Mouse (Mus musculus) CH12.LX (cell line): ENCODE data around the gene Lmtk2. TPM values are rescaled to one million over a fixed set of nuclear protein-coding genes. Genes with fewer than 3 reads are reported as not detected.

Experiments used
- DNase-seq: peaks from one replicate; pipeline ENCODE4 v3.0.0-alpha.2; 2013; ENCODE audit errors: extremely low read depth
- H3K27ac ChIP-seq: 2 replicates; pipeline ENCODE4 v1.5.1; 2012; ENCODE audit warnings: low read depth, mild to moderate bottlenecking, control low read depth, moderate library complexity; ENCODE audit not compliant: insufficient read depth
- H3K27me3 ChIP-seq: replicated peaks from 2 replicates; pipeline ENCODE3; 2012; ENCODE audit warnings: inconsistent platforms
- H3K36me3 ChIP-seq, 2 experiments: replicated peaks in 1 of 2; 2 replicates each; pipeline versions ENCODE3 to v1.6.1; 2012; ENCODE audit warnings: inconsistent platforms in 1 of 2, low read length in 1 of 2, mild to moderate bottlenecking in 1 of 2, mixed read lengths in 1 of 2, moderate library complexity in 1 of 2; ENCODE audit not compliant: control insufficient read depth in 1 of 2, insufficient read depth in 1 of 2
- H3K4me1 ChIP-seq, 2 experiments: 2 replicates each; pipeline ENCODE4 v1.6.1; 2012; ENCODE audit warnings: inconsistent platforms in 1 of 2, moderate library complexity in 1 of 2; ENCODE audit not compliant: insufficient read depth in 2 of 2, control insufficient read depth in 1 of 2
- H3K4me2 ChIP-seq: 2 replicates; pipeline ENCODE4 v1.6.1; 2012; ENCODE audit warnings: low read depth, mild to moderate bottlenecking, control low read depth; ENCODE audit not compliant: poor library complexity, insufficient read depth, severe bottlenecking
- H3K4me3 ChIP-seq, 3 experiments: fragments of 150-350 bp in 1 of 3; sonication (generic) in 1 of 3; replicated peaks in 1 of 3; 2 replicates each; pipeline versions ENCODE3 to v1.5.1; 2011 to 2012; ENCODE audit warnings: low read depth in 2 of 3, low read length in 2 of 3, mild to moderate bottlenecking in 2 of 3, moderate library complexity in 2 of 3, control low read depth in 1 of 3, improper control_type of control experiment in 1 of 3, inconsistent platforms in 1 of 3, mixed read lengths in 1 of 3; ENCODE audit not compliant: poor library complexity in 1 of 3
- H3K79me2 ChIP-seq: replicated peaks from 2 replicates; pipeline ENCODE4 v1.6.1; 2012; ENCODE audit warnings: mild to moderate bottlenecking, moderate library complexity; ENCODE audit not compliant: control insufficient read depth, poor library complexity, insufficient read depth, severe bottlenecking; ENCODE audit errors: extremely low read depth
- H3K9ac ChIP-seq: 2 replicates; pipeline ENCODE4 v1.6.1; 2012; ENCODE audit warnings: low read depth, mild to moderate bottlenecking, control low read depth, moderate library complexity; ENCODE audit not compliant: insufficient read depth
- H3K9me3 ChIP-seq: replicated peaks from 2 replicates; pipeline ENCODE3; 2012; ENCODE audit warnings: low read length, inconsistent platforms, mixed read lengths
- ELF1 ChIP-seq: IDR thresholded peaks from 2 replicates; pipeline ENCODE4 v1.6.1; 2014; ENCODE audit warnings: low read depth, mild to moderate bottlenecking, inconsistent platforms, low read length, improper control_type of control experiment
- GABPA ChIP-seq: IDR thresholded peaks from 2 replicates; pipeline ENCODE4 v1.6.1; 2012; ENCODE audit warnings: low read depth, low read length, improper control_type of control experiment, inconsistent platforms; ENCODE audit not compliant: insufficient replicate concordance
- HCFC1 ChIP-seq: IDR thresholded peaks from 2 replicates; pipeline ENCODE4 v1.6.1; 2012; ENCODE audit warnings: low read depth, mild to moderate bottlenecking, inconsistent platforms, low read length, improper control_type of control experiment
- IRF4 ChIP-seq: IDR thresholded peaks from 2 replicates; pipeline ENCODE4 v1.6.1; 2014; ENCODE audit warnings: low read depth, mild to moderate bottlenecking, inconsistent platforms, low read length, improper control_type of control experiment
- JUN ChIP-seq: IDR thresholded peaks from 2 replicates; pipeline ENCODE4 v1.6.1; 2011; ENCODE audit warnings: low read depth, mild to moderate bottlenecking, low read length, improper control_type of control experiment, moderate library complexity; ENCODE audit not compliant: insufficient read depth
- KAT2A ChIP-seq: IDR thresholded peaks from 2 replicates; pipeline ENCODE4 v1.6.1; 2012; ENCODE audit warnings: low read length, improper control_type of control experiment, inconsistent platforms; ENCODE audit not compliant: insufficient replicate concordance
- MAZ ChIP-seq: IDR thresholded peaks from 2 replicates; pipeline ENCODE4 v1.6.1; 2012; ENCODE audit warnings: low read depth, mild to moderate bottlenecking, inconsistent platforms, low read length, improper control_type of control experiment, moderate library complexity
- MEF2A ChIP-seq: IDR thresholded peaks from 2 replicates; pipeline ENCODE4 v1.6.1; 2014; ENCODE audit warnings: low read depth, mild to moderate bottlenecking, inconsistent platforms, low read length, improper control_type of control experiment, borderline replicate concordance
- MXI1 ChIP-seq: IDR thresholded peaks from 2 replicates; pipeline ENCODE4 v1.6.1; 2011; ENCODE audit warnings: mild to moderate bottlenecking, low read depth, low read length, improper control_type of control experiment
- USF2 ChIP-seq: conservative IDR thresholded peaks from 2 replicates; pipeline ENCODE4 v1.6.1; 2011; ENCODE audit warnings: low read depth, low read length, improper control_type of control experiment
- dilution Hi-C: fragments of 300-500 bp; cut with MboI; formaldehyde crosslinking; loops from 2 replicates; pipeline ENCODE4 v1.14.3; 2020; ENCODE audit warnings: low sequenced_read_pairs; ENCODE audit not compliant: extremely low pct_unique_long_range_greater_than_20kb, extremely low pct_ligation_motif_present
- in situ Hi-C: fragments of 300-500 bp; cut with MboI; formaldehyde crosslinking; loops from 3 replicates; pipeline ENCODE4 v1.14.3; 2019; ENCODE audit warnings: low sequenced_read_pairs, low pct_ligation_motif_present, low pct_unique_long_range_greater_than_20kb, mixed read lengths
- polyA plus RNA-seq: library from polyadenylated mRNA; unstranded; fragments of >175 nt; gene quantifications from 2 replicates; pipeline ENCODE4 v1.2.1, GENCODE M21; 2012; ENCODE audit warnings: low read depth; ENCODE audit not compliant: insufficient read length
- total RNA-seq, 2 experiments: library from RNA; depleted of rRNA; stranded (reverse); fragments of 300-350 nt in 1 of 2; fragments of >200 nt in 1 of 2; gene quantifications; 2 replicates each; pipeline ENCODE4 v1.2.3; 2012 to 2014

The Lmtk2 gene
- total and polyA plus RNA-seq, 3 experiments: 5.1 to 10.1 (median 5.7) TPM

GRCm38 (mm10) chr5:144234714-144235113, 134.5 kb downstream of the Lmtk2 start:
- Histone ChIP-seq H3K79me2 (no peaks in the 10 kb centered on the region), H3K4me3 (no peak overlapping the region), H3K4me2 (no peak overlapping the region), H3K9me3 (peaks cover 11% of the 10 kb centered on the region), H3K36me3 (no peaks in the 10 kb centered on the region), H3K27me3 (no peaks in the 10 kb centered on the region), H3K9ac (no peak overlapping the region), H3K4me1 (no peaks in the 10 kb centered on the region; a peak in 1 of 4 replicates)
- dilution Hi-C loops: no loop called here
- DNase-seq: no peak
- TF ChIP-seq ELF1: no peak
- TF ChIP-seq USF2: no peak
- TF ChIP-seq JUN: no peak
- TF ChIP-seq HCFC1: no peak
- no peak for TF ChIP-seq MXI1
- TF ChIP-seq MAZ: no peak
- no peak for TF ChIP-seq IRF4
- TF ChIP-seq MEF2A: no peak
- TF ChIP-seq GABPA: no peak
- TF ChIP-seq KAT2A: no peak
- TF ChIP-seq, all 38 proteins: peak for 0
- no peak overlapping the region for H3K27ac ChIP-seq
- in situ Hi-C loops: no loop called here

Other genes starting within 250 kb of the Lmtk2 start
- 0.08 and 0.13 TPM in 2 replicates for gene Ankrd61, start 202.8 kb upstream of the Lmtk2 start, total RNA-seq (2012; rRNA removed)
- not detected in 2 replicates for gene Ankrd61, start 202.8 kb upstream of the Lmtk2 start, total RNA-seq (2014; rRNA removed)
- gene Ankrd61, start 202.8 kb upstream of the Lmtk2 start, polyA plus RNA-seq: 0.50 and 0.89 TPM in 2 replicates
- gene Aimp2, start 190.6 kb upstream of the Lmtk2 start, total RNA-seq (2012; rRNA removed): 110 and 131 TPM in 2 replicates
- 98.5 and 111 TPM in 2 replicates for gene Aimp2, start 190.6 kb upstream of the Lmtk2 start, total RNA-seq (2014; rRNA removed)
- gene Aimp2, start 190.6 kb upstream of the Lmtk2 start, polyA plus RNA-seq: 144 and 154 TPM in 2 replicates
- gene Pms2, start 190.5 kb upstream of the Lmtk2 start, total RNA-seq (2012; rRNA removed): 22.2 and 25.9 TPM in 2 replicates
- 29.6 and 31.8 TPM in 2 replicates for gene Pms2, start 190.5 kb upstream of the Lmtk2 start, total RNA-seq (2014; rRNA removed)
- gene Pms2, start 190.5 kb upstream of the Lmtk2 start, polyA plus RNA-seq: 25.6 and 29.9 TPM in 2 replicates
- gene Gm42421, start 172.3 kb upstream of the Lmtk2 start, total RNA-seq (2012; rRNA removed): 1.0 TPM in 1 of 2 replicates, not detected in the other
- gene Gm42421, start 172.3 kb upstream of the Lmtk2 start, total RNA-seq (2014; rRNA removed): 0.59 TPM in 1 of 2 replicates, not detected in the other
- gene Gm42421, start 172.3 kb upstream of the Lmtk2 start, polyA plus RNA-seq: 1.3 and 1.4 TPM in 2 replicates
- 0.25 and 0.30 TPM in 2 replicates for gene Rsph10b, start 167.4 kb upstream of the Lmtk2 start, total RNA-seq (2012; rRNA removed)
- gene Rsph10b, start 167.4 kb upstream of the Lmtk2 start, total RNA-seq (2014; rRNA removed): 0.28 TPM in 1 of 2 replicates, not detected in the other
- 0.31 and 0.34 TPM in 2 replicates for gene Rsph10b, start 167.4 kb upstream of the Lmtk2 start, polyA plus RNA-seq
- gene Ccz1, start 85.6 kb upstream of the Lmtk2 start, total RNA-seq (2012; rRNA removed): 64.3 and 75.1 TPM in 2 replicates
- gene Ccz1, start 85.6 kb upstream of the Lmtk2 start, total RNA-seq (2014; rRNA removed): 129 and 148 TPM in 2 replicates
- 85.8 and 91.0 TPM in 2 replicates for gene Ccz1, start 85.6 kb upstream of the Lmtk2 start, polyA plus RNA-seq
- gene Ocm, start 73.8 kb upstream of the Lmtk2 start, total RNA-seq (2012; rRNA removed): not detected in 2 replicates
- not detected in 2 replicates for gene Ocm, start 73.8 kb upstream of the Lmtk2 start, total RNA-seq (2014; rRNA removed)
- not detected in 2 replicates for gene Ocm, start 73.8 kb upstream of the Lmtk2 start, polyA plus RNA-seq
- gene Bhlha15, start 89.8 kb downstream of the Lmtk2 start, total RNA-seq (2012; rRNA removed): 6.1 and 9.1 TPM in 2 replicates
- gene Bhlha15, start 89.8 kb downstream of the Lmtk2 start, total RNA-seq (2014; rRNA removed): 0.90 and 1.00 TPM in 2 replicates
- 4.0 TPM in 2 replicates for gene Bhlha15, start 89.8 kb downstream of the Lmtk2 start, polyA plus RNA-seq
- gene Tecpr1, start 123.2 kb downstream of the Lmtk2 start, total RNA-seq (2012; rRNA removed): 5.3 and 6.0 TPM in 2 replicates
- 2.2 and 2.8 TPM in 2 replicates for gene Tecpr1, start 123.2 kb downstream of the Lmtk2 start, total RNA-seq (2014; rRNA removed)
- 5.8 and 6.2 TPM in 2 replicates for gene Tecpr1, start 123.2 kb downstream of the Lmtk2 start, polyA plus RNA-seq
- gene Bri3, start 144.0 kb downstream of the Lmtk2 start, total RNA-seq (2012; rRNA removed): 18.0 and 20.3 TPM in 2 replicates
- 9.3 and 12.6 TPM in 2 replicates for gene Bri3, start 144.0 kb downstream of the Lmtk2 start, total RNA-seq (2014; rRNA removed)
- 41.7 and 44.0 TPM in 2 replicates for gene Bri3, start 144.0 kb downstream of the Lmtk2 start, polyA plus RNA-seq